Mouse (Mus musculus): ENCODE data around the gene Galntl6.
"Not testable (repeated sequence)": the region's sequence is repeated elsewhere in the genome, so short reads cannot be mapped to it uniquely, and the experiment has no call there.

Galntl6 gene

GRCm38 (mm10) chr8:57766471-57767065 lies 1145.9 kb downstream of the Galntl6 start:
- no peak for DNase-seq (ENCODE audit: low spot score in 2 of 2)

- DNase-seq (ENCODE audit: low spot score in 2 of 2) = no peak
These were observed 1146.6 kb downstream of the Galntl6 start for GRCm38 (mm10) chr8:57765726-57766351.

- no peak for DNase-seq (ENCODE audit: low spot score in 2 of 2)
These were observed 1147.2 kb downstream of the Galntl6 start for GRCm38 (mm10) chr8:57765192-57765591.

GRCm38 (mm10) chr8:57762622-57763021 lies 1149.8 kb downstream of the Galntl6 start:
- DNase-seq (ENCODE audit: low spot score in 2 of 2) = not testable (repeated sequence)

GRCm38 (mm10) chr8:57760921-57761320 lies 1151.5 kb downstream of the Galntl6 start:
- no peak for DNase-seq (ENCODE audit: low spot score in 2 of 2)

- DNase-seq (ENCODE audit: low spot score in 2 of 2) = no peak
These were observed 1153.6 kb downstream of the Galntl6 start for GRCm38 (mm10) chr8:57758857-57759256.

GRCm38 (mm10) chr8:57757476-57757875 lies 1155.0 kb downstream of the Galntl6 start:
- DNase-seq (ENCODE audit: low spot score in 2 of 2) = no peak

GRCm38 (mm10) chr8:57754066-57754465 lies 1158.4 kb downstream of the Galntl6 start:
- DNase-seq (ENCODE audit: low spot score in 2 of 2) = no peak

- DNase-seq (ENCODE audit: low spot score in 2 of 2) = no peak
These were observed 1168.8 kb downstream of the Galntl6 start for GRCm38 (mm10) chr8:57743636-57744035.

- no peak for DNase-seq (ENCODE audit: low spot score in 2 of 2)
These were observed 1170.5 kb downstream of the Galntl6 start for GRCm38 (mm10) chr8:57741983-57742382.

GRCm38 (mm10) chr8:57741309-57741708 lies 1171.1 kb downstream of the Galntl6 start:
- no peak for DNase-seq (ENCODE audit: low spot score in 2 of 2)

GRCm38 (mm10) chr8:57737281-57737680 lies 1175.2 kb downstream of the Galntl6 start:
- DNase-seq (ENCODE audit: low spot score in 2 of 2) = no peak

GRCm38 (mm10) chr8:57732795-57733194 lies 1179.6 kb downstream of the Galntl6 start:
- DNase-seq (ENCODE audit: low spot score in 2 of 2) = no peak

- DNase-seq (ENCODE audit: low spot score in 2 of 2) = no peak
These were observed 1180.8 kb downstream of the Galntl6 start for GRCm38 (mm10) chr8:57731666-57732065.

GRCm38 (mm10) chr8:57728276-57728675 lies 1184.2 kb downstream of the Galntl6 start:
- DNase-seq (ENCODE audit: low spot score in 2 of 2) = no peak

- no peak for DNase-seq (ENCODE audit: low spot score in 2 of 2)
These were observed 1187.4 kb downstream of the Galntl6 start for GRCm38 (mm10) chr8:57724843-57725627.

Measured in frontal cortex, postnatal 10 days (tissue).